Mouse (Mus musculus) lung, adult 2 months (tissue): ENCODE measurements at regions not wholly inside any gene's neighbourhood (a gene's known extent, or its start where the extent isn't known, plus 50 kb on each side); places are given as distances from the start of the nearest gene placed in this dataset.

Source experiments
- DNase-seq: peaks from one replicate; pipeline ENCODE4 v3.0.0; 2022
- H3K4me1 ChIP-seq: fragments of 200-500 bp; 2 replicates; pipeline ENCODE4 v1.6.1; 2011; ENCODE audit warnings: low read length; ENCODE audit not compliant: control insufficient read depth, insufficient read depth
- H3K4me3 ChIP-seq: fragments of 200-500 bp; replicated peaks from 2 replicates; pipeline ENCODE3; 2011; ENCODE audit warnings: low read depth, mild to moderate bottlenecking, control low read depth, low read length; ENCODE audit errors: extremely low read depth
- CTCF ChIP-seq: fragments of 200-500 bp; IDR thresholded peaks from 2 replicates; pipeline ENCODE4 v1.5.1; 2011; ENCODE audit warnings: mild to moderate bottlenecking, low read length, control low read depth; ENCODE audit not compliant: insufficient read depth
- POLR2A ChIP-seq: fragments of 200-500 bp; IDR thresholded peaks from 2 replicates; pipeline ENCODE4 v1.6.1; 2011; ENCODE audit warnings: low read depth, mild to moderate bottlenecking, control low read depth, low read length, borderline replicate concordance; ENCODE audit errors: extremely low read depth
- WGBS: fragments of 180-500 bp; shearing (Covaris S2); methylation state at CpG from one replicate; pipeline ENCODE4 v1.1.7; 2018; 5-methylcytosine and 5-hydroxymethylcytosine counted together

- TF ChIP-seq CTCF (no peak), POLR2A (no peak)
- Histone ChIP-seq H3K4me1 (no peaks in the 10 kb centered on the region), H3K4me3 (no peak overlapping the region)
- whole genome bisulfite sequencing, result 26% methylated on average over 6 of the region's 6 CpGs
- DNase-seq, result no peak
These were observed 247.3 kb upstream of the Zc3h12c start for GRCm38 (mm10) chr9:52415706-52416105.

DNA sequence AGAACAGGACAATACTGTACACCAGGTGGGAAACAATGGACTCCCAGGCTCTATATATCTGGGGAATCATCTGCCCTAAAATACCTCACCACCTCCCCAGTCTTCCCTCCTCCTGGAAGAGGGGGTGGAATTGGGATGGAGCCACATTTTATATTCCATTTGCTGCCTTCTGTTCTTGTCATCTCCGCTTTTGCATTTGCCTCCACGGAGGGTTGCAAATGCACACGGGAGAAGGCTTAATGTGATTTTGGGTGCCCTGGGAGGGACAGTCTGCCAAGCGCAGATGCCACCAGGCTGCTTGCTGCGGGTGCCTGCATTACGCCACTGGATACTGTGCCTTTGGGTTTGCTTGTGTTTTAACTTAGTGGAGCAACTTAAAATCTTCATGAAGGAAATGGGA is 239.5 kb upstream of the Zc3h12c start:
- TF ChIP-seq CTCF (no peak), POLR2A (no peak)
- Histone ChIP-seq H3K4me1 (no peaks in the 10 kb centered on the region), H3K4me3 (no peak overlapping the region)
- DNase-seq, result no peak
- WGBS, result 91% methylated on average over 6 of the region's 6 CpGs

GRCm38 (mm10) chr9:52402496-52402895 is 234.1 kb upstream of the Zc3h12c start:
- H3K4me3 ChIP-seq, result no peak overlapping the region
- 77% methylated on average over 2 of the region's 2 CpGs for WGBS
- no peak for DNase-seq
- TF ChIP-seq CTCF (no peak), POLR2A (no peak)
- no peaks in the 10 kb centered on the region for H3K4me1 ChIP-seq

GRCm38 (mm10) chr9:52379031-52379430 is 210.7 kb upstream of the Zc3h12c start:
- no peak for DNase-seq
- Histone ChIP-seq H3K4me1 (no peaks in the 10 kb centered on the region), H3K4me3 (no peak overlapping the region)
- TF ChIP-seq POLR2A, result no peak
- 52% methylated on average over 2 of the region's 2 CpGs for WGBS

DNA sequence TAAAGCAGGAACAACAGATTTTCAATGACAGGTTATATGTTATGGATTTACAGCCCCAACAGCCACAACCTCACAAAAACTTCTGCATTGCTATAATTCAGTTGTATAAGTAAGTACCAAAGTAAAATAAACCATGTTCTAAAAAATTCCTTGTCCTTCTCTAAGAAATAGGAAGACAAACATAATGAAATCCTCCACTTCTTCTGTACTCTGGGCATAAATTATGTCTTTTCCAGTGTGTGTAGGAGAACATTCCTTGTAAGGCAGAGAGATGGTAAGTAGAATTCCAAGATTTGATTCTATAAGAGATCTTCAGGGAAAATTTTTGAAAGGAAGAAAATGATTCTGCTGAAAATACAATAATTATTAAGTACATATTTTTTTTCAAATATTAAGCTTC is 209.4 kb upstream of the Zc3h12c start:
- TF ChIP-seq POLR2A (no peak), CTCF (no peak)
- no peak for DNase-seq
- no peak overlapping the region for H3K4me3 ChIP-seq

DNA sequence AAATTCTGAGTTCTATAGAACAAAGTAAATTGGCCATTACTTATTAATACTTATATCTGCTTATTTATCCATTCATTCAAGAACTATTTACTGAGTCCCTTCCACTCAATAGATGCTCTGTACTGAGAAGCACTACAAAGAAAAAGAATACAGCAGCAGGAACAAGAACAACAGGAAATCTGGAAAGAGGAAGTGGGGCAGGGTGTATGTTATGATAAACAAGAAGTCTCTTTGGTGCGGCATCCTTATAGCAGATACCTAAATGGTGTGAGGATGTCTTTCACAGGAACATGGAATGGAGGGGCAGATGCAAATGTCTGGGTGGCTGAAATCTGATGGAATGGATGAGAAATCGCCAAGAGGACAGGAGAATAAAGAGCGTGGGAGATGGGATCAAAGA is 208.5 kb upstream of the Zc3h12c start:
- no peak for TF ChIP-seq CTCF
- no peak for TF ChIP-seq POLR2A
- no peaks in the 10 kb centered on the region for H3K4me1 ChIP-seq
- WGBS, result 63% methylated on average over 3 of the region's 3 CpGs
- DNase-seq, result no peak
- H3K4me3 ChIP-seq, result no peak overlapping the region

More for the DNA sequence above, 209.4 kb upstream of the Zc3h12c start:
- no peaks in the 10 kb centered on the region for H3K4me1 ChIP-seq

DNA sequence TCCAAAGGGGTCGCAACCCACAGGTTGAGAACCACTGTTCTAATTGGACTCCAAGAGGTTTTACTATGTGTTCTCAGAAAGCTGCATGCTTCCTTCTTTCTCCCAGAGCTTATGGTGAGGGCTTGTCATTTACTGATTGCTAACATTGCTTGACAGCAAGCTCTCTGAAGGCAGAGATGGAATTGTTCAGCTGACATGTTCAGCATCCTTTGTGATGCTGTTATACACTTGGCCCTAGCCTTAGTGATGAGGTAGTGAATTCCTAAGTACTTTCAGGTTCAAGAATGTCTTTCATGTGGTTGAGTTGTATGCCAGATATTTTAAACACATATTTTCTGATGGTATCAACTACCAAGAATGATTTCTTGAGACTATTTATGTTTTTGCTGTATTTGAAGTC is 202.9 kb upstream of the Zc3h12c start:
- TF ChIP-seq POLR2A (no peak), CTCF (no peak)
- WGBS, result 93% methylated on average over 1 of the region's 1 CpGs
- Histone ChIP-seq H3K4me3 (no peak overlapping the region), H3K4me1 (no peaks in the 10 kb centered on the region)
- no peak for DNase-seq

- no peak for DNase-seq
- Histone ChIP-seq H3K4me3 (no peak overlapping the region), H3K4me1 (no peaks in the 10 kb centered on the region)
- no peak for TF ChIP-seq POLR2A
- TF ChIP-seq CTCF, result no peak
- 74% methylated on average over 9 of the region's 9 CpGs for WGBS
These were observed 200.5 kb upstream of the Zc3h12c start for GRCm38 (mm10) chr9:52368911-52369310.

DNA sequence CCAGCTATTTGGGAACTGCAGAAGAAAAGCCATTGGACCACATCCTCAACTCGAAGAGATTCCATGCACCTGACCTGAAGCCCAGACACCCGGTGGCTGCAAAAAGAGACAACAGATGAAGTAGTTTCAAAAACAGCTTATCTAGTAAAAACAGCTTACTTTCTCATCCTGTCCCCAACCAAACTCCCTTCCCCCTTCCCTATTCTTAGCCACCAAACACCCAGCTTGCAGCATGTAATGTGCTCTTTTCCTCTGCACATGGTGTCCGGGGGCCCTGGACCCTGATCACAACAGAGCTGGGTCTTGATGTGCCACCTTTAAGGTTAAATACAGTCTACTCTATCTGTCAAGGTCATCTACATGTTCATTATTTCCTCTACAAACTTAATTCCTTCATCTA is 199.7 kb upstream of the Zc3h12c start:
- DNase-seq, result no peak
- TF ChIP-seq CTCF (no peak), POLR2A (no peak)
- Histone ChIP-seq H3K4me1 (no peaks in the 10 kb centered on the region), H3K4me3 (no peak overlapping the region)
- 50% methylated on average over 3 of the region's 3 CpGs for WGBS

- no peak overlapping the region for H3K4me3 ChIP-seq
- no peak for DNase-seq
- 61% methylated on average over 9 of the region's 9 CpGs for WGBS
- no peak for TF ChIP-seq CTCF
- TF ChIP-seq POLR2A, result no peak
- H3K4me1 ChIP-seq, result no peaks in the 10 kb centered on the region
These were observed 197.7 kb upstream of the Zc3h12c start for GRCm38 (mm10) chr9:52366046-52366445.

GRCm38 (mm10) chr9:52361599-52361998 is 193.2 kb upstream of the Zc3h12c start:
- DNase-seq, result no peak
- TF ChIP-seq CTCF (no peak), POLR2A (no peak)
- Histone ChIP-seq H3K4me1 (no peaks in the 10 kb centered on the region), H3K4me3 (no peak overlapping the region)
- 76% methylated on average over 2 of the region's 2 CpGs for WGBS
